Mouse (Mus musculus): Measurements from ENCODE around the gene Itpr1. TPM values are rescaled to one million over a fixed set of nuclear protein-coding genes. Genes with fewer than 3 reads are reported as not detected.
"Not testable (repeated sequence)": the region's sequence is repeated elsewhere in the genome, so short reads cannot be mapped to it uniquely, and the experiment has no call there.

Gene Itpr1
- polyA plus RNA-seq, 1 experiment from 2014 or later, result 16.7 TPM

- H3K27me3 ChIP-seq (ENCODE audit: control insufficient read depth, insufficient read depth, low read length), result no peaks in the 10 kb centered on the region
- 86% methylated on average over 4 of the region's 4 CpGs for WGBS (ENCODE audit: insufficient replicate concordance)
- H3K36me3 ChIP-seq (ENCODE audit: control insufficient read depth, insufficient read depth, low read length), result no peaks in the 10 kb centered on the region
- H3K4me1 ChIP-seq (ENCODE audit: control insufficient read depth, insufficient read depth, low read length), result no peaks in the 10 kb centered on the region
- no peak for ATAC-seq (replicated peaks; ENCODE audit: insufficient number of reproducible peaks, low FRiP score, low TSS enrichment)
- H3K27ac ChIP-seq (ENCODE audit: low read depth, low read length), result no peak overlapping the region
- H3K9ac ChIP-seq (ENCODE audit: low read depth, low read length), result no peak overlapping the region
- H3K9me3 ChIP-seq (replicated peaks; ENCODE audit: control insufficient read depth, low read length), result no peaks in the 10 kb centered on the region
- H3K4me3 ChIP-seq (ENCODE audit: low read depth, low read length), result no peak overlapping the region
- H3K4me2 ChIP-seq, result no peak overlapping the region
Measured at GRCm38 (mm10) chr6:108557576-108558322, 344.9 kb downstream of the Itpr1 start.

- not testable (repeated sequence) for H3K27me3 ChIP-seq (ENCODE audit: control insufficient read depth, insufficient read depth, low read length); ATAC-seq (replicated peaks; ENCODE audit: insufficient number of reproducible peaks, low FRiP score, low TSS enrichment); H3K4me2 ChIP-seq; H3K9me3 ChIP-seq (replicated peaks; ENCODE audit: control insufficient read depth, low read length); H3K4me3 ChIP-seq (ENCODE audit: low read depth, low read length); H3K4me1 ChIP-seq (ENCODE audit: control insufficient read depth, insufficient read depth, low read length); H3K36me3 ChIP-seq (ENCODE audit: control insufficient read depth, insufficient read depth, low read length); H3K9ac ChIP-seq (ENCODE audit: low read depth, low read length); H3K27ac ChIP-seq (ENCODE audit: low read depth, low read length)
- WGBS (ENCODE audit: insufficient replicate concordance), result 77% methylated on average over 4 of the region's 4 CpGs
Measured at GRCm38 (mm10) chr6:108559226-108559625, 346.3 kb downstream of the Itpr1 start.

DNA sequence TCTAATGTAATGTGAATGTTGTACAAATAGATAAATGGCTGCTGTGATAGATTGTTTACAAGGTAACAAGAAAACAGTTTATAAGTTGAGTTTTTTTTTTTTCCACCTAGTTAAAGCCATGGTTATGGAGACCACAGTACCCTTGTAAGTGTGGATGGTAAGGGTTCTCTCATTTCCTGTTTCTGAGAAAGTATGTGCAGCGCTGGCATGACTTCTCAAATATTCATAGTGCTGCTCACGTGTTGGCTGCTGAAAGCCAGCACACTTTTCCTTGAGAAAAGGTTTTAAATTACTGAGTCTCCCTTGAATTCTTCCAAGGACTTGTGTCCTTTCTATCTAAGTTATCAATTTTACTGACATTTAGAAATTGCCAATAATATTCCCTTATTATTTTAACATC, 350.1 kb downstream of the Itpr1 start:
- no peak for ATAC-seq (replicated peaks; ENCODE audit: insufficient number of reproducible peaks, low FRiP score, low TSS enrichment)
- no peaks in the 10 kb centered on the region for H3K27me3 ChIP-seq (ENCODE audit: control insufficient read depth, insufficient read depth, low read length)
- H3K4me3 ChIP-seq (ENCODE audit: low read depth, low read length), result no peak overlapping the region
- WGBS (ENCODE audit: insufficient replicate concordance), result 86% methylated on average over 2 of the region's 2 CpGs
- H3K9me3 ChIP-seq (replicated peaks; ENCODE audit: control insufficient read depth, low read length), result no peaks in the 10 kb centered on the region
- H3K4me1 ChIP-seq (ENCODE audit: control insufficient read depth, insufficient read depth, low read length), result no peaks in the 10 kb centered on the region
- H3K27ac ChIP-seq (ENCODE audit: low read depth, low read length), result no peak overlapping the region
- no peak overlapping the region for H3K9ac ChIP-seq (ENCODE audit: low read depth, low read length)
- H3K36me3 ChIP-seq (ENCODE audit: control insufficient read depth, insufficient read depth, low read length), result no peaks in the 10 kb centered on the region
- H3K4me2 ChIP-seq, result no peak overlapping the region

GRCm38 (mm10) chr6:108565447-108565846, 352.6 kb downstream of the Itpr1 start:
- not testable (repeated sequence) for H3K27ac ChIP-seq (ENCODE audit: low read depth, low read length); H3K4me2 ChIP-seq; H3K9ac ChIP-seq (ENCODE audit: low read depth, low read length); H3K36me3 ChIP-seq (ENCODE audit: control insufficient read depth, insufficient read depth, low read length); H3K9me3 ChIP-seq (replicated peaks; ENCODE audit: control insufficient read depth, low read length); ATAC-seq (replicated peaks; ENCODE audit: insufficient number of reproducible peaks, low FRiP score, low TSS enrichment); H3K4me1 ChIP-seq (ENCODE audit: control insufficient read depth, insufficient read depth, low read length); H3K4me3 ChIP-seq (ENCODE audit: low read depth, low read length); H3K27me3 ChIP-seq (ENCODE audit: control insufficient read depth, insufficient read depth, low read length)
- WGBS (ENCODE audit: insufficient replicate concordance), result 69% methylated on average over 18 of the region's 18 CpGs

- H3K9me3 ChIP-seq (replicated peaks; ENCODE audit: control insufficient read depth, low read length), result no peaks in the 10 kb centered on the region
- peaks cover 17% of the 10 kb centered on the region for H3K4me1 ChIP-seq (ENCODE audit: control insufficient read depth, insufficient read depth, low read length)
- no peak for ATAC-seq (replicated peaks; ENCODE audit: insufficient number of reproducible peaks, low FRiP score, low TSS enrichment)
- no peaks in the 10 kb centered on the region for H3K36me3 ChIP-seq (ENCODE audit: control insufficient read depth, insufficient read depth, low read length)
- no peak overlapping the region for H3K27ac ChIP-seq (ENCODE audit: low read depth, low read length)
- H3K27me3 ChIP-seq (ENCODE audit: control insufficient read depth, insufficient read depth, low read length), result no peaks in the 10 kb centered on the region
- no peak overlapping the region for H3K4me2 ChIP-seq
- no peak overlapping the region for H3K9ac ChIP-seq (ENCODE audit: low read depth, low read length)
- H3K4me3 ChIP-seq (ENCODE audit: low read depth, low read length), result no peak overlapping the region
Measured at GRCm38 (mm10) chr6:108566549-108566948, 353.7 kb downstream of the Itpr1 start.

- 63% methylated on average over 7 of the region's 7 CpGs for WGBS (ENCODE audit: insufficient replicate concordance)
- Histone ChIP-seq H3K27me3 (ENCODE audit: control insufficient read depth, insufficient read depth, low read length) (no peaks in the 10 kb centered on the region), H3K4me2 (no peak overlapping the region), H3K4me3 (ENCODE audit: low read depth, low read length) (no peak overlapping the region), H3K36me3 (ENCODE audit: control insufficient read depth, insufficient read depth, low read length) (no peaks in the 10 kb centered on the region), H3K9me3 (replicated peaks; ENCODE audit: control insufficient read depth, low read length) (no peaks in the 10 kb centered on the region), H3K27ac (ENCODE audit: low read depth, low read length) (peak overlapping the region; percentile 46; the same call in 1 of the 2 replicates), H3K4me1 (ENCODE audit: control insufficient read depth, insufficient read depth, low read length) (peaks cover 20% of the 10 kb centered on the region), H3K9ac (ENCODE audit: low read depth, low read length) (no peak overlapping the region)
- ATAC-seq (replicated peaks; ENCODE audit: insufficient number of reproducible peaks, low FRiP score, low TSS enrichment), result no peak
Measured at GRCm38 (mm10) chr6:108569460-108570187, 356.7 kb downstream of the Itpr1 start.

DNA sequence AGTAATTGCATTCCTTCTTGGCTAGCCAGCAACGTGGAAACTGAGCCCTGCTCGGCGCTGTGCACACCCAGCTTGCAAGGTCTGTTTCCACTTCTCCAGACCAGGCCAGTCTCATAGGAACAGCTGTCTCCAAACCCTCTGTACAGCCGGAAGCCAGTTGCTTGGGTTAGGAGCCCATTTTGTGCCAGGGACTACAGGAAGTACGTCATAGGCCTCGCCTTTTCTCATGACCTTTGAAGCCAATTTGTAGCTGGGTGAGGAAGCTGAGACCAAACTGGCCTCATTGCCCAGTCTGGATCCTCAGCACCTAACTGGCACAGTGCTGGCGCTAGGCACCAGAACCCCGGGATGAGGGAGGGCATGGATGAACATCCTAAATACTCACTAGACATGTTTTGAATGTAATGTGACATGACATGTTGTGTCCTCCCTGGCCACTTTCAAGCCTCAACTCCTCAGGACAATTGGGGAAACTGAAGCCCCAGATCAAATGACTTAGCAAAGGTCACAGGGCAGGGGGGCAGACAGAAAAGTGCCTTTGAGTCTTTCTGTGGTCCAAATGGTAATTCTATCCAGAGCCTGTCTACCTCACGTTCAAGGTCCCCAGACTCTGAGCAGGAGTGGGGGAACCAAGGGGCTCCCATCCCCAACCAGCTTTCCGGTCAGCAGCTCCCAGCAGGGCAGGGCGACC, 357.6 kb downstream of the Itpr1 start:
- no peaks in the 10 kb centered on the region for H3K9me3 ChIP-seq (replicated peaks; ENCODE audit: control insufficient read depth, low read length)
- H3K4me1 ChIP-seq (ENCODE audit: control insufficient read depth, insufficient read depth, low read length), result peaks cover 20% of the 10 kb centered on the region
- peak overlapping the region; percentile 72 for H3K9ac ChIP-seq (ENCODE audit: low read depth, low read length)
- ATAC-seq (replicated peaks; ENCODE audit: insufficient number of reproducible peaks, low FRiP score, low TSS enrichment), result no peak
- H3K36me3 ChIP-seq (ENCODE audit: control insufficient read depth, insufficient read depth, low read length), result no peaks in the 10 kb centered on the region
- H3K4me2 ChIP-seq, result peak overlapping the region; percentile 65
- peak overlapping the region; percentile 70 for H3K27ac ChIP-seq (ENCODE audit: low read depth, low read length)
- H3K27me3 ChIP-seq (ENCODE audit: control insufficient read depth, insufficient read depth, low read length), result no peaks in the 10 kb centered on the region
- WGBS (ENCODE audit: insufficient replicate concordance), result 35% methylated on average over 11 of the region's 11 CpGs
- peak overlapping the region; percentile 52 for H3K4me3 ChIP-seq (ENCODE audit: low read depth, low read length)

GRCm38 (mm10) chr6:108571042-108571590, 358.2 kb downstream of the Itpr1 start:
- Histone ChIP-seq H3K36me3 (ENCODE audit: control insufficient read depth, insufficient read depth, low read length) (no peaks in the 10 kb centered on the region), H3K9ac (ENCODE audit: low read depth, low read length) (peak overlapping the region; percentile 72), H3K4me2 (peak overlapping the region; percentile 65), H3K4me1 (ENCODE audit: control insufficient read depth, insufficient read depth, low read length) (peaks cover 20% of the 10 kb centered on the region), H3K9me3 (replicated peaks; ENCODE audit: control insufficient read depth, low read length) (no peaks in the 10 kb centered on the region), H3K27me3 (ENCODE audit: control insufficient read depth, insufficient read depth, low read length) (no peaks in the 10 kb centered on the region), H3K27ac (ENCODE audit: low read depth, low read length) (peak overlapping the region; percentile 70), H3K4me3 (ENCODE audit: low read depth, low read length) (peak overlapping the region; percentile 52)
- whole genome bisulfite sequencing (ENCODE audit: insufficient replicate concordance), result 2% methylated on average over 21 of the region's 21 CpGs
- ATAC-seq (replicated peaks; ENCODE audit: insufficient number of reproducible peaks, low FRiP score, low TSS enrichment), result peak; percentile 90
